Mouse (Mus musculus): ENCODE measurements around the gene Fat2.

- no peak for TF ChIP-seq CTCF (IDR thresholded peaks at IDR 0.05)
- no peak for TF ChIP-seq EP300 (IDR thresholded peaks at IDR 0.05)
Measured at GRCm38 (mm10) chr11:55216061-55216460, 120.3 kb downstream of the Fat2 start.
